Mouse (Mus musculus): Measurements from ENCODE around the gene Aspn.
"Not testable (repeated sequence)": the region's sequence is repeated elsewhere in the genome, so short reads cannot be mapped to it uniquely, and the experiment has no call there.

Aspn gene

DNA sequence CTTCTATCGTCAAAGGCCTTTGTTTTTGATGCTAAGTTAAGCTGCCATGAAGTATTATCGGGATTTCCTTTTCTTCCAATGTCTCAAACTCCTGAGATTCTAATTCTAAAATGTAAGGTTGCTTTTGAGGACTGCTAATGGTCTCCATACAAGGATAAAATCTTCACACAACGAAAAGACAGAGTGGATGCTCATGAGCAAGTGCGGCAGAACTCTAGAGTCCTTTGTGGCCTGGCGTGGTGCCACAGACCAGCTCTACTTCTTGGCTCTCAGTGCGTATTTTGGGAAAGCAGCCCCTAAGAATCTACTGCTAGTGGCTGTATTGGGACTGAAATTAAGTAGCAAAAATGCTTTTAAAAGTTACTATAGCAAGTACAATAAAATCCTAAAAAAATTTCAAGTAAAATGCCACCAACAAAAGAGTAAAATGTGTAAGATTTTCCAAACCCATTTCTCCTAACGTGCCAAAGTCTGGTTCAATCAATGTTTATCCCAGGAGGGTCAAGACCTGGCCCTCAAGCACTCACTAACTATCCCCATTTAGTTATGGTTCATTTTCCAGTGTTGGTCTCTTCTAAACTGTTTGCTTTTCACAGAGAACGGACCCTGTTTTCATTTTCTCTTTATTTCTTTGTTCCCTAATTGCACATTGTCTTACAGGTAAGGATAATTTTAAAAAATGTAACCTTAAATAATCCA is 40.2 kb downstream of the Aspn start:
- DNase-seq (ENCODE audit: low spot score): no peak

DNA sequence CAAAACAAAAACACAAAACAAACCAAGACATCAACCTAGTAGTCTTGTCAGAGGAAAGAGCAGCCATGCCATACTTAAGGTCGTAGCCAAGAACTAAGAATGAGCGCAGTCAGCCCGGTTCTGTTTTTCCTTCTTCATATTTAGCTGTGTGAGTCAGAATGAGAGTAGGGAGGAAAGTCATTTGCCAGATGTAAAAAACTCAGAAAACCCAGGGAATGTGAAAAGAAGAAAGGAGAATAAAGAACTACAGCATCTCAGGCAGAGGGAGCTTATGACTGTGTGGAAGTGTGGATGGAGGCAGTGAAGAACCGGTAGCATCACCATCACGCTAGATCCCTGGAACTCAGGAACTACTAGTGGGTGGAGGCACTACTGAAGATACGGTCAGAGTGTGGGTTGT is 41.8 kb downstream of the Aspn start:
- no peak for DNase-seq (ENCODE audit: low spot score)

DNA sequence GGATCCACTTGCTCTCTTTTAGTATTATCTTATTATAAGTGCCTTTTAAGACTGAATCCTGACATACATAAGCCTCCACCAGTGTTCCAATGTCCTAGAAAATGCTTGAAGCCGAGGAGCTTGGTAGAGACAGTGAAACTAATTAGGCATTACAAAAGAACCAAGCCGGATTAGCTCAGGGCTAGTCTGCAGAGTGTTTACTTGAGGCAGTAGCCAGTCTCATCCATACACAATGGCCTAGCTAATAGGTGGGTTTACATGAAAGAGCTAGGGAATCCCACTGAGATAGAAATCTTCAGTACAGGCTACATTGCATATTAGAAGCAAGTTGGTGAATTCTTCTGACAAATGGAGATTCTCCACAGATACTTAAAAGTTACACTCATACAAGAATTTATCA is 58.3 kb downstream of the Aspn start:
- not testable (repeated sequence) for DNase-seq (ENCODE audit: low spot score)

DNA sequence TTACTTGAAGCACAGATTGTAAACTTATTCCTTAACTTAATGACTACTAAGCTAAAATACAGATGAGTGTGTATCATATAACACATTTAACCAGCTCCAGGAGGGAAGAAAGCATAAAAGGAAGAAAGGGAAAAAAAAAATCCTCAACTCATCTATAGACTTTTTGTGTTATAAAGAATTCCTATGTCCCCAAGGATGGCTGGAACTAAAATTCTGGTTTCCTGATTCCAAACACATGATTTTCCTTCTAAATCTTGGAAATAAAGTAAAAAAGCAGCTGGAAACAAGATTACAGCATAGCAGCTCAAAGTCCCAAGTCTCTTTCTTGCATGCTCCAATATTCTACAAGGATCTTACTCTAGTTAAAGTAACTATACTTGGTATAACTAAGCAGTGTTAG is 59.4 kb downstream of the Aspn start:
- no peak for DNase-seq (ENCODE audit: low spot score)

DNA sequence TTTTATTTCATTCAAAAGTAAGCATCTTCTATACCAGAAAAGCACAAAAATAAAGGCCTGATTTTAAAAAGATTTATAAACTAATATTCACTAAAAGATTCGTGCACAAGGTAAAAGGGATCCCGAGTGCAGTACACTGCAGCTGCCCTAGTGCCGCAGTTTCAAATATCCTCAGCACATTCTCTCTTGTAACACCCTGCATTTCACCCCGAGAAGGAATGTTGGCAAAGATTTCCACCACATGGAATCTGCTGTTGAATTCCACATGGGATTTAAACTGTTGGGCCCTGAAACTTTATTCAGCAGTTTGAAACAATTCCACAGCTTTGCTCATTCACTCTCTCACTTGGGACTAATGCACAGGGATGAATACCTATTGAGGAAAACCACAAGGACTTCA is 63.5 kb downstream of the Aspn start, which contains the start of gene Ogn:
TSS of gene Ogn (plus strand) at position 333 of the 400 bp plus-strand sequence.
- DNase-seq (ENCODE audit: low spot score): no peak

- DNase-seq (ENCODE audit: low spot score): no peak
Measured at GRCm38 (mm10) chr13:49608589-49609322, 64.5 kb downstream of the Aspn start.

DNA sequence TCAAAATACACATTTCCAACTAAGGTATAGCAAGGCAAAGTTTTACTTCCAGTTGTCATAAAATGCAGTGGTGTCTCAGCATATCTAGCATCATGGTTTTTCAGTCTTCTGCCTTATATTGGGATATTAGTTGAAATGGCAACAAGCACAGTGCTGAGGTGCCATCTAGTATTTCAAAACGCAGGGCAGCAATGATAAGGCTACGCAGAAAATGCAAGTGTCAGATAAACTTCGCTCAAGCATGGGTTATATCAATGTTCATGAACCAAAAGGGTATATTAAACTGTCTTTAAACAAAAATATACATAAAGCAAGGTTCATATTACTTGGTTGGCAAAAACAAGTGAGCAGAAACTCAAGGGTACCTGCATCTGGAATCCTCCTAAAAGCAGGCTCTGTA is 72.8 kb downstream of the Aspn start:
- no peak for DNase-seq (ENCODE audit: low spot score)
